Mouse (Mus musculus) embryonic facial prominence, embryonic 15.5 days (tissue): ENCODE results near the gene Armc7. TPM values are rescaled to one million over a fixed set of nuclear protein-coding genes. Genes with fewer than 3 reads are reported as not detected.
"Not testable (repeated sequence)": the region's sequence is repeated elsewhere in the genome, so short reads cannot be mapped to it uniquely, and the experiment has no call there.

ENCODE experiments used
- ATAC-seq: fragments of 200-750 bp; cut with Nextera tagmentation; 2 replicates; pipeline ENCODE4 v1.8.0; 2017; ENCODE audit warnings: low read depth, moderate TSS enrichment; ENCODE audit not compliant: insufficient number of reproducible peaks, low FRiP score, low TSS enrichment
- H3K27ac ChIP-seq: fragments of 300-500 bp; sonication (generic); replicated peaks from 2 replicates; pipeline ENCODE4 v1.5.1; 2015; ENCODE audit warnings: mild to moderate bottlenecking, inconsistent platforms
- H3K27me3 ChIP-seq: fragments of 300-500 bp; sonication (generic); 2 replicates; pipeline ENCODE4 v1.6.1; 2015; ENCODE audit warnings: inconsistent platforms
- H3K36me3 ChIP-seq: fragments of 300-500 bp; sonication (generic); 2 replicates; pipeline ENCODE4 v1.6.1; 2015; ENCODE audit warnings: mild to moderate bottlenecking, inconsistent platforms
- H3K4me1 ChIP-seq: fragments of 300-500 bp; sonication (generic); 2 replicates; pipeline ENCODE4 v1.6.1; 2015; ENCODE audit warnings: inconsistent platforms
- H3K4me2 ChIP-seq: fragments of 300-500 bp; sonication (generic); replicated peaks from 2 replicates; pipeline ENCODE4 v1.6.1; 2015; ENCODE audit warnings: mild to moderate bottlenecking, inconsistent platforms
- H3K4me3 ChIP-seq: fragments of 300-500 bp; sonication (generic); replicated peaks from 2 replicates; pipeline ENCODE4 v1.5.1; 2015; ENCODE audit warnings: mild to moderate bottlenecking, inconsistent platforms
- H3K9ac ChIP-seq: fragments of 300-500 bp; sonication (generic); 2 replicates; pipeline ENCODE4 v1.6.1; 2015; ENCODE audit warnings: inconsistent platforms
- H3K9me3 ChIP-seq: fragments of 300-500 bp; sonication (generic); replicated peaks from 2 replicates; pipeline ENCODE4 v1.6.1; 2016; ENCODE audit warnings: inconsistent platforms
- WGBS: fragments of 180-500 bp; shearing (Covaris S2); methylation state at CpG from one replicate; pipeline ENCODE4 v1.1.7; 2015; 5-methylcytosine and 5-hydroxymethylcytosine counted together
- polyA plus RNA-seq: library from polyadenylated mRNA; unstranded; fragments of >200 nt; fragmentation: Nextera tagmentation; extraction: Ambion mirVana; gene quantifications from 2 replicates; pipeline ENCODE4 v1.2.1, GENCODE M21; 2015

Gene Armc7
- polyA plus RNA-seq, 1 experiment from 2014 or later = 9.8 TPM

GRCm38 (mm10) chr11:115513271-115514237 lies 38.1 kb downstream of the Armc7 start:
- Histone ChIP-seq H3K9me3 (no peaks in the 10 kb centered on the region), H3K27me3 (no peaks in the 10 kb centered on the region), H3K36me3 (no peaks in the 10 kb centered on the region), H3K27ac (peak overlapping the region; percentile 86), H3K4me3 (peak overlapping the region; percentile 99), H3K4me2 (peak overlapping the region; percentile 81), H3K4me1 (peaks cover 40% of the 10 kb centered on the region), H3K9ac (peak overlapping the region; percentile 99)
- WGBS = under 1% methylated on average over 57 of the region's 57 CpGs
- ATAC-seq = peak; percentile 40

GRCm38 (mm10) chr11:115514238-115514663 lies 38.8 kb downstream of the Armc7 start, which contains the start of gene Jpt1:
Gene Jpt1, minus strand, starts transcription at chr11:115514387.
- peaks cover 37% of the 10 kb centered on the region for H3K4me1 ChIP-seq
- H3K9me3 ChIP-seq = no peaks in the 10 kb centered on the region
- peak; percentile 97 for ATAC-seq
- peak within 1 kb of the TSS; percentile 81 for H3K4me2 ChIP-seq
- peak within 1 kb of the TSS; percentile 86 for H3K27ac ChIP-seq
- H3K27me3 ChIP-seq = no peaks in the 10 kb centered on the region
- no peaks in the 10 kb centered on the region for H3K36me3 ChIP-seq
- H3K9ac ChIP-seq = peak within 1 kb of the TSS; percentile 99
- under 1% methylated on average over 24 of the region's 24 CpGs for WGBS
- H3K4me3 ChIP-seq = peak within 1 kb of the TSS; percentile 99

GRCm38 (mm10) chr11:115515021-115515420 lies 39.6 kb downstream of the Armc7 start:
- Histone ChIP-seq H3K36me3 (no peaks in the 10 kb centered on the region), H3K4me2 (no peak overlapping the region), H3K4me3 (no peak overlapping the region), H3K27ac (no peak overlapping the region), H3K9ac (no peak overlapping the region), H3K9me3 (no peaks in the 10 kb centered on the region), H3K27me3 (no peaks in the 10 kb centered on the region), H3K4me1 (peaks cover 33% of the 10 kb centered on the region)
- 67% methylated on average over 6 of the region's 6 CpGs for WGBS
- ATAC-seq = no peak

- Histone ChIP-seq H3K4me3 (no peak overlapping the region), H3K4me1 (peaks cover 13% of the 10 kb centered on the region), H3K4me2 (no peak overlapping the region), H3K9ac (no peak overlapping the region), H3K27me3 (no peaks in the 10 kb centered on the region), H3K9me3 (no peaks in the 10 kb centered on the region), H3K27ac (no peak overlapping the region), H3K36me3 (peaks cover 3% of the 10 kb centered on the region; the same call in 1 of the 2 replicates)
- ATAC-seq = no peak
- WGBS = 70% methylated on average over 5 of the region's 5 CpGs
These were observed 41.5 kb downstream of the Armc7 start for GRCm38 (mm10) chr11:115516942-115517341.

- WGBS = 60% methylated on average over 9 of the region's 9 CpGs
These were observed 43.2 kb downstream of the Armc7 start for GRCm38 (mm10) chr11:115518693-115519092.

GRCm38 (mm10) chr11:115519581-115519980 lies 44.1 kb downstream of the Armc7 start:
- Histone ChIP-seq H3K4me2 (no peak overlapping the region), H3K27ac (no peak overlapping the region), H3K9me3 (no peaks in the 10 kb centered on the region), H3K4me1 (no peaks in the 10 kb centered on the region; the same call in 1 of the 2 replicates), H3K36me3 (peaks cover 21% of the 10 kb centered on the region), H3K27me3 (no peaks in the 10 kb centered on the region), H3K4me3 (no peak overlapping the region), H3K9ac (no peak overlapping the region)
- ATAC-seq = no peak
- 83% methylated on average over 3 of the region's 3 CpGs for WGBS

More at GRCm38 (mm10) chr11:115518693-115519092, 43.2 kb downstream of the Armc7 start:
- H3K4me2 ChIP-seq = no peak overlapping the region
- H3K27me3 ChIP-seq = no peaks in the 10 kb centered on the region
- no peaks in the 10 kb centered on the region; the same call in 1 of the 2 replicates for H3K4me1 ChIP-seq
- H3K27ac ChIP-seq = no peak overlapping the region; the same call in 1 of the 2 replicates
- no peaks in the 10 kb centered on the region for H3K9me3 ChIP-seq
- peaks cover 12% of the 10 kb centered on the region for H3K36me3 ChIP-seq
- no peak overlapping the region for H3K9ac ChIP-seq
- H3K4me3 ChIP-seq = no peak overlapping the region
- ATAC-seq = no peak

GRCm38 (mm10) chr11:115520218-115520617 lies 44.8 kb downstream of the Armc7 start:
- Histone ChIP-seq H3K4me3 (no peak overlapping the region), H3K4me1 (no peaks in the 10 kb centered on the region), H3K9me3 (no peaks in the 10 kb centered on the region), H3K4me2 (no peak overlapping the region), H3K27me3 (no peaks in the 10 kb centered on the region), H3K27ac (no peak overlapping the region), H3K36me3 (peaks cover 27% of the 10 kb centered on the region), H3K9ac (no peak overlapping the region)
- ATAC-seq = no peak
- WGBS = 72% methylated on average over 2 of the region's 2 CpGs

GRCm38 (mm10) chr11:115521080-115521479 lies 45.6 kb downstream of the Armc7 start:
- H3K9me3 ChIP-seq = no peaks in the 10 kb centered on the region
- H3K27me3 ChIP-seq = no peaks in the 10 kb centered on the region
- no peak overlapping the region for H3K4me2 ChIP-seq
- ATAC-seq = no peak
- no peak overlapping the region for H3K27ac ChIP-seq
- no peak overlapping the region for H3K9ac ChIP-seq
- no peaks in the 10 kb centered on the region for H3K4me1 ChIP-seq
- H3K4me3 ChIP-seq = no peak overlapping the region
- WGBS = 75% methylated on average over 4 of the region's 4 CpGs
- H3K36me3 ChIP-seq = peaks cover 36% of the 10 kb centered on the region

GRCm38 (mm10) chr11:115522238-115522637 lies 46.8 kb downstream of the Armc7 start:
- H3K9ac ChIP-seq = no peak overlapping the region
- WGBS = 93% methylated on average over 2 of the region's 2 CpGs
- peaks cover 47% of the 10 kb centered on the region for H3K36me3 ChIP-seq
- ATAC-seq = no peak
- no peak overlapping the region; the same call in 1 of the 2 replicates for H3K27ac ChIP-seq
- H3K27me3 ChIP-seq = no peaks in the 10 kb centered on the region
- no peaks in the 10 kb centered on the region for H3K4me1 ChIP-seq
- no peak overlapping the region for H3K4me3 ChIP-seq
- no peak overlapping the region for H3K4me2 ChIP-seq
- no peaks in the 10 kb centered on the region for H3K9me3 ChIP-seq

GRCm38 (mm10) chr11:115522703-115523102 lies 47.2 kb downstream of the Armc7 start:
- Histone ChIP-seq H3K4me2 (no peak overlapping the region), H3K27me3 (no peaks in the 10 kb centered on the region), H3K4me1 (no peaks in the 10 kb centered on the region), H3K36me3 (peaks cover 51% of the 10 kb centered on the region), H3K27ac (no peak overlapping the region), H3K9me3 (no peaks in the 10 kb centered on the region), H3K9ac (no peak overlapping the region), H3K4me3 (no peak overlapping the region)
- no peak for ATAC-seq
- WGBS = 69% methylated on average over 2 of the region's 2 CpGs

GRCm38 (mm10) chr11:115526446-115526845 lies 51.0 kb downstream of the Armc7 start:
- 75% methylated on average over 3 of the region's 3 CpGs for WGBS
- H3K4me1 ChIP-seq, ATAC-seq, H3K4me3 ChIP-seq, H3K27ac ChIP-seq, H3K9me3 ChIP-seq, H3K4me2 ChIP-seq, H3K27me3 ChIP-seq, H3K9ac ChIP-seq: not testable (repeated sequence)
- peaks cover 77% of the 10 kb centered on the region for H3K36me3 ChIP-seq
